Mouse (Mus musculus) ES-E14 (cell line): ENCODE measurements at regions not wholly inside any gene's neighbourhood (a gene's known extent, or its start where the extent isn't known, plus 50 kb on each side); places are given as distances from the start of the nearest gene placed in this dataset.

Experiments
- DNase-seq: peaks from one replicate; pipeline ENCODE4 v3.0.0-alpha.2; 2013; ENCODE audit warnings: low read depth, low spot score
- H3K27ac ChIP-seq: 2 replicates; pipeline ENCODE4 v1.5.1; 2012; ENCODE audit warnings: low read depth, mild to moderate bottlenecking, low read length, moderate library complexity, mixed read lengths; ENCODE audit not compliant: poor library complexity, insufficient read depth, severe bottlenecking
- H3K36me3 ChIP-seq: 2 replicates; pipeline ENCODE4 v1.6.1; 2012; ENCODE audit warnings: mild to moderate bottlenecking, low read length, moderate library complexity, mixed read lengths; ENCODE audit not compliant: control insufficient read depth, poor library complexity, insufficient read depth, severe bottlenecking
- H3K4me1 ChIP-seq, 2 experiments: fragments of 150-350 bp in 1 of 2; sonication (generic) in 1 of 2; 2 replicates each; pipeline ENCODE4 v1.6.1; 2012; ENCODE audit warnings: low read length in 2 of 2, mild to moderate bottlenecking in 1 of 2, mixed read lengths in 1 of 2; ENCODE audit not compliant: control insufficient read depth in 2 of 2, insufficient read depth in 2 of 2, poor library complexity in 1 of 2
- H3K4me3 ChIP-seq, 2 experiments: fragments of 150-350 bp in 1 of 2; sonication (generic) in 1 of 2; 2 replicates each; pipeline ENCODE4 v1.5.1; 2012; ENCODE audit warnings: low read length in 2 of 2, low read depth in 1 of 2, mild to moderate bottlenecking in 1 of 2, mixed read lengths in 1 of 2; ENCODE audit not compliant: insufficient read depth in 1 of 2, poor library complexity in 1 of 2, severe bottlenecking in 1 of 2
- H3K9ac ChIP-seq: 2 replicates; pipeline ENCODE4 v1.6.1; 2012; ENCODE audit warnings: low read depth, mild to moderate bottlenecking, low read length, mixed read lengths; ENCODE audit not compliant: poor library complexity, insufficient read depth, severe bottlenecking
- H3K9me3 ChIP-seq: fragments of 150-350 bp; sonication (generic); 2 replicates; pipeline ENCODE4 v1.6.1; 2012; ENCODE audit warnings: low read depth, mild to moderate bottlenecking, low read length; ENCODE audit not compliant: control insufficient read depth, insufficient read depth
- CHD2 ChIP-seq: IDR thresholded peaks from 2 replicates; pipeline ENCODE4 v1.6.1; 2014; ENCODE audit warnings: mild to moderate bottlenecking, low read depth, low read length, inconsistent platforms
- HCFC1 ChIP-seq: IDR thresholded peaks from 2 replicates; pipeline ENCODE4 v1.6.1; 2012; ENCODE audit warnings: low read length, inconsistent platforms, borderline replicate concordance; ENCODE audit not compliant: insufficient read depth
- MAFK ChIP-seq: IDR thresholded peaks from 2 replicates; pipeline ENCODE4 v1.6.1; 2014; ENCODE audit warnings: mild to moderate bottlenecking, low read depth, low read length, inconsistent platforms; ENCODE audit not compliant: insufficient read depth
- ZC3H11A ChIP-seq: IDR thresholded peaks from 2 replicates; pipeline ENCODE4 v1.6.1; 2012; ENCODE audit warnings: low read depth, mild to moderate bottlenecking, inconsistent platforms, low read length, borderline replicate concordance
- ZNF384 ChIP-seq: IDR thresholded peaks from 2 replicates; pipeline ENCODE4 v1.6.1; 2012; ENCODE audit warnings: low read depth, low read length, inconsistent platforms
- in situ Hi-C, 2 experiments: fragments of 600-800 bp; cut with MboI; formaldehyde crosslinking; loops; one replicate each; pipeline ENCODE4 v1.15.1; 2025; ENCODE audit warnings: low sequenced_read_pairs in 2 of 2, inconsistent platforms in 1 of 2; ENCODE audit not compliant: unreplicated experiment in 2 of 2

DNA sequence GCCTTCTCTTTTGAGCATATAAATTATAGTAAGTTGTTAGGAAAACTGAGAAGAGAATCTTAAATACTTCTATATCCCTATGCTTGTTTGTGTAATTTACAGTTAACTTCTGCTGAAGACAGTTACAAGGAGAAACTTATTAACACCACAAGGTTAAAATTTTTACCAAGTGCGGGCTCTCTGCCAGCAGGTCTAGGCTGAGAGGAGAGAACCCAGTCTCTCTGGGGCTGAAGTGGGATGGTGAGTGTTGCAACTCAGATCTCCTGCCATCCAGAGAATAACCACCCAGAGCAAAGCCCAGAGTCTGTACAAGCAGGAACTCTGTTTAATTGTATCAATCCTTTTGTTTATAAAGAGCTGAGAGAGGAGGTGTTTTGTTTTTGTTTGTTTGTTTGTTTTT, 51.3 kb upstream of the Cep126 start:
- in situ Hi-C loops, result loop anchor here in 1 of 2 experiments (25.0 kb wide), 1 partner anchor 473 kb away; no protein-coding TSS in a partner anchor
- Histone ChIP-seq H3K4me3 (no peak overlapping the region), H3K27ac (no peak overlapping the region), H3K9me3 (no peaks in the 10 kb centered on the region), H3K9ac (no peak overlapping the region), H3K36me3 (no peaks in the 10 kb centered on the region), H3K4me1 (no peaks in the 10 kb centered on the region)
- TF ChIP-seq ZNF384 (no peak), MAFK (no peak), HCFC1 (no peak), CHD2 (no peak), ZC3H11A (no peak)
- DNase-seq, result no peak
